Mouse (Mus musculus): Measurements from ENCODE around the gene 9430015G10Rik. TPM values are rescaled to one million over a fixed set of nuclear protein-coding genes. Genes with fewer than 3 reads are reported as not detected.

The 9430015G10Rik gene
- polyA plus RNA-seq, 1 experiment = 30.8 TPM

GRCm38 (mm10) chr4:156166477-156166876 lies 56.7 kb downstream of the 9430015G10Rik start:
- WGBS = 49% methylated on average over 9 of the region's 9 CpGs
- Histone ChIP-seq H3K4me1 (ENCODE audit: control insufficient read depth, insufficient read depth, low read length) (no peaks in the 10 kb centered on the region), H3K27ac (ENCODE audit: control insufficient read depth, insufficient read depth, low read depth, low read length, poor library complexity) (no peak overlapping the region), H3K4me3 (replicated peaks; ENCODE audit: control insufficient read depth, low read depth, low read length) (no peak overlapping the region)
- TF ChIP-seq CTCF (IDR thresholded peaks at IDR 0.05; ENCODE audit: control insufficient read depth, insufficient read depth, low read length) = peak; percentile 20; the same call in 1 of the 2 replicates
- TF ChIP-seq POLR2A (IDR thresholded peaks at IDR 0.05; ENCODE audit: borderline replicate concordance, control insufficient read depth, low read depth, low read length) = no peak

GRCm38 (mm10) chr4:156168611-156169010 lies 58.8 kb downstream of the 9430015G10Rik start:
- Histone ChIP-seq H3K27ac (ENCODE audit: control insufficient read depth, insufficient read depth, low read depth, low read length, poor library complexity) (no peak overlapping the region), H3K4me3 (replicated peaks; ENCODE audit: control insufficient read depth, low read depth, low read length) (no peak overlapping the region)
- 81% methylated on average over 8 of the region's 8 CpGs for WGBS

DNA sequence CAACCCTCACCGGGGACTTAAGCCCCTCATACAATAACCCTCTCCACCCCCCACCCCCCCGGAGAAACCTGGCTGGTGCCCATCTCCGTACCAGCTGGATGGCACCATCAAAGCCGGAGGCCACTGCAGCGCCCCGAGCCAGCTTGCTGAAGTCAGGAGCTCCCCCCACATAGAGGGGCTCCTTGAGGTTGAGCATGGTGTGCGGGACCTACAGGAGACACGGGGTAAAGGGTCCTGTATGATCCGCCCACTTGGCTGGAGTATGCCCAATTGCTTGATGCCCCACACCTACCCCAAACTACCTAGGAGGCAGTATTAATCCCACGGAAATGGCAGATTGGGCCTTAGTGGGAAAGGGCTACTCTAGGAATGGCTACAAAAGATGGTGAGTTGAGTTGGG lies 59.3 kb downstream of the 9430015G10Rik start:
- no peak overlapping the region for H3K4me3 ChIP-seq (replicated peaks; ENCODE audit: control insufficient read depth, low read depth, low read length)
- WGBS = 87% methylated on average over 10 of the region's 10 CpGs
- no peaks in the 10 kb centered on the region for H3K4me1 ChIP-seq (ENCODE audit: control insufficient read depth, insufficient read depth, low read length)
- H3K27ac ChIP-seq (ENCODE audit: control insufficient read depth, insufficient read depth, low read depth, low read length, poor library complexity) = no peak overlapping the region
- no peak for TF ChIP-seq POLR2A (IDR thresholded peaks at IDR 0.05; ENCODE audit: borderline replicate concordance, control insufficient read depth, low read depth, low read length)
- no peak for TF ChIP-seq CTCF (IDR thresholded peaks at IDR 0.05; ENCODE audit: control insufficient read depth, insufficient read depth, low read length)

More at GRCm38 (mm10) chr4:156168611-156169010, 58.8 kb downstream of the 9430015G10Rik start:
- no peak for TF ChIP-seq CTCF (IDR thresholded peaks at IDR 0.05; ENCODE audit: control insufficient read depth, insufficient read depth, low read length)
- no peak for TF ChIP-seq POLR2A (IDR thresholded peaks at IDR 0.05; ENCODE audit: borderline replicate concordance, control insufficient read depth, low read depth, low read length)
- H3K4me1 ChIP-seq (ENCODE audit: control insufficient read depth, insufficient read depth, low read length) = no peaks in the 10 kb centered on the region

DNA sequence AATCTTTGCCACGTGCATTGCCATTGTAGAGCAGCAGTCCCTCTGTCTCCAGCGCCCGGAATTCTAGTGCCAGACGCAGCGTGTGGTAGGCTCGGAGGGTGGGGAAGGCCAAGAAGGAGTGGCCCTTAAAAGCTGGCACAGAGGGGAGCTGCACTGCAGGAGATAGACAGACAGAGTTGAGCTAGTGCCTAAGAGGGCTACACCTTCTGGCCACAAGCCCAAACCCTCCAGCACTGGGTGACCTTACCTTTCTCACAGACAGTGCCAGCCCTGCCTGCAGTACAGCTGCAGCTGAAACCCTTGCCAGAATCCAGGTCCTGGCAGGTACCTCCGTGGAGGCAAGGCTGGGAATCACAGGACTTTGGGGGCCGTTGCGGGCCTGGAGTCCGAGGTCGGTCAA lies 62.0 kb downstream of the 9430015G10Rik start:
- no peak overlapping the region for H3K27ac ChIP-seq (ENCODE audit: control insufficient read depth, insufficient read depth, low read depth, low read length, poor library complexity)
- TF ChIP-seq POLR2A (IDR thresholded peaks at IDR 0.05; ENCODE audit: borderline replicate concordance, control insufficient read depth, low read depth, low read length) (no peak), CTCF (IDR thresholded peaks at IDR 0.05; ENCODE audit: control insufficient read depth, insufficient read depth, low read length) (no peak)
- H3K4me3 ChIP-seq (replicated peaks; ENCODE audit: control insufficient read depth, low read depth, low read length) = no peak overlapping the region
- 90% methylated on average over 11 of the region's 11 CpGs for WGBS
- no peaks in the 10 kb centered on the region for H3K4me1 ChIP-seq (ENCODE audit: control insufficient read depth, insufficient read depth, low read length)

Other genes starting within 250 kb of the 9430015G10Rik start
- 0.42 TPM in 1 of 2 replicates, not detected in the other for gene Tas1r3, start 246.6 kb upstream of the 9430015G10Rik start, polyA plus RNA-seq (2011; ENCODE audit: insufficient read depth, insufficient read length, low replicate concordance, missing spikeins)
- 2.8 and 5.9 TPM in 2 replicates for gene Cptp, start 240.5 kb upstream of the 9430015G10Rik start, polyA plus RNA-seq (2011; ENCODE audit: insufficient read depth, insufficient read length, low replicate concordance, missing spikeins)
- 22.2 and 49.5 TPM in 2 replicates for gene Ints11, start 240.4 kb upstream of the 9430015G10Rik start, polyA plus RNA-seq (2011; ENCODE audit: insufficient read depth, insufficient read length, low replicate concordance, missing spikeins)
- gene Pusl1, start 218.2 kb upstream of the 9430015G10Rik start, polyA plus RNA-seq (2011; ENCODE audit: insufficient read depth, insufficient read length, low replicate concordance, missing spikeins) = 5.2 and 18.4 TPM in 2 replicates
- 15.1 and 30.6 TPM in 2 replicates for gene Acap3, start 218.2 kb upstream of the 9430015G10Rik start, polyA plus RNA-seq (2011; ENCODE audit: insufficient read depth, insufficient read length, low replicate concordance, missing spikeins)
- 63.5 and 71.8 TPM in 2 replicates for gene Ube2j2, start 166.2 kb upstream of the 9430015G10Rik start, polyA plus RNA-seq (2011; ENCODE audit: insufficient read depth, insufficient read length, low replicate concordance, missing spikeins)
- gene C1qtnf12, start 147.7 kb upstream of the 9430015G10Rik start, polyA plus RNA-seq (2011; ENCODE audit: insufficient read depth, insufficient read length, low replicate concordance, missing spikeins) = 53.0 and 132 TPM in 2 replicates
- 1.8 and 2.0 TPM in 2 replicates for gene B3galt6, start 117.3 kb upstream of the 9430015G10Rik start, polyA plus RNA-seq (2011; ENCODE audit: insufficient read depth, insufficient read length, low replicate concordance, missing spikeins)
- 60.1 and 111 TPM in 2 replicates for gene Sdf4, start 117.1 kb upstream of the 9430015G10Rik start, polyA plus RNA-seq (2011; ENCODE audit: insufficient read depth, insufficient read length, low replicate concordance, missing spikeins)
- gene Tnfrsf4, start 96.1 kb upstream of the 9430015G10Rik start, polyA plus RNA-seq (2011; ENCODE audit: insufficient read depth, insufficient read length, low replicate concordance, missing spikeins) = 6.4 and 12.4 TPM in 2 replicates
- 7.9 and 8.0 TPM in 2 replicates for gene Tnfrsf18, start 83.8 kb upstream of the 9430015G10Rik start, polyA plus RNA-seq (2011; ENCODE audit: insufficient read depth, insufficient read length, low replicate concordance, missing spikeins)
- gene Ttll10, start 50.6 kb upstream of the 9430015G10Rik start, polyA plus RNA-seq (2011; ENCODE audit: insufficient read depth, insufficient read length, low replicate concordance, missing spikeins) = not detected in 2 replicates
- 0.85 TPM in 1 of 2 replicates, not detected in the other for gene Rnf223, start 20.5 kb downstream of the 9430015G10Rik start, polyA plus RNA-seq (2011; ENCODE audit: insufficient read depth, insufficient read length, low replicate concordance, missing spikeins)
- 21.5 and 37.5 TPM in 2 replicates for gene Agrn, start 87.5 kb downstream of the 9430015G10Rik start, polyA plus RNA-seq (2011; ENCODE audit: insufficient read depth, insufficient read length, low replicate concordance, missing spikeins)
- gene Isg15, start 90.8 kb downstream of the 9430015G10Rik start, polyA plus RNA-seq (2011; ENCODE audit: insufficient read depth, insufficient read length, low replicate concordance, missing spikeins) = 134 and 235 TPM in 2 replicates
- 8.2 and 9.5 TPM in 2 replicates for gene AW011738, start 93.3 kb downstream of the 9430015G10Rik start, polyA plus RNA-seq (2011; ENCODE audit: insufficient read depth, insufficient read length, low replicate concordance, missing spikeins)
- gene Perm1, start 105.9 kb downstream of the 9430015G10Rik start, polyA plus RNA-seq (2011; ENCODE audit: insufficient read depth, insufficient read length, low replicate concordance, missing spikeins) = 0.99 and 1.8 TPM in 2 replicates
- gene Plekhn1, start 124.9 kb downstream of the 9430015G10Rik start, polyA plus RNA-seq (2011; ENCODE audit: insufficient read depth, insufficient read length, low replicate concordance, missing spikeins) = 15.7 and 42.5 TPM in 2 replicates
- gene Noc2l, start 126.0 kb downstream of the 9430015G10Rik start, polyA plus RNA-seq (2011; ENCODE audit: insufficient read depth, insufficient read length, low replicate concordance, missing spikeins) = 42.7 and 68.9 TPM in 2 replicates
- gene Samd11, start 145.7 kb downstream of the 9430015G10Rik start, polyA plus RNA-seq (2011; ENCODE audit: insufficient read depth, insufficient read length, low replicate concordance, missing spikeins) = 56.6 and 90.7 TPM in 2 replicates
- not detected in 2 replicates for gene Vmn2r-ps159, start 221.1 kb downstream of the 9430015G10Rik start, polyA plus RNA-seq (2011; ENCODE audit: insufficient read depth, insufficient read length, low replicate concordance, missing spikeins)

All from bone marrow, adult 2 months (tissue).